Mouse (Mus musculus) right cerebral cortex, adult 2 months (tissue): ENCODE measurements around the gene Camsap1.

Experiments used
- DNase-seq, 2 experiments: peaks; one replicate each; pipeline ENCODE4 v3.0.0; 2021 to 2022; ENCODE audit warnings: low spot score in 2 of 2

The Camsap1 gene

GRCm38 (mm10) chr2:25884756-25885155 is 98.3 kb downstream of the Camsap1 start:
- no peak for DNase-seq

GRCm38 (mm10) chr2:25882276-25882675 is 100.8 kb downstream of the Camsap1 start:
- DNase-seq: no peak

GRCm38 (mm10) chr2:25879061-25879460 is 104.0 kb downstream of the Camsap1 start:
- no peak for DNase-seq

GRCm38 (mm10) chr2:25878516-25878915 is 104.6 kb downstream of the Camsap1 start:
- no peak for DNase-seq

- DNase-seq: peak; percentile 46 to 49
Observed at GRCm38 (mm10) chr2:25877736-25878268, 105.3 kb downstream of the Camsap1 start.

GRCm38 (mm10) chr2:25877250-25877735 is 105.8 kb downstream of the Camsap1 start:
- DNase-seq: peak in 1 of 2 experiments; percentile 19
